Mouse (Mus musculus) cerebellum, postnatal 25 days (tissue): ENCODE measurements at regions not wholly inside any gene's neighbourhood (a gene's known extent, or its start where the extent isn't known, plus 50 kb on each side); places are given as distances from the start of the nearest gene placed in this dataset.

ENCODE experiments used
- DNase-seq, 2 experiments: peaks; one replicate each; pipeline ENCODE4 v3.0.0; 2021; ENCODE audit warnings: mixed read lengths in 2 of 2

- DNase-seq = peak; percentile 7 to 34
These were observed 493.1 kb upstream of the Fat3 start for GRCm38 (mm10) chr9:16994169-16994568.

GRCm38 (mm10) chr9:16988114-16988513 is 487.0 kb upstream of the Fat3 start:
- no peak for DNase-seq

GRCm38 (mm10) chr9:16977321-16977720 is 476.2 kb upstream of the Fat3 start:
- DNase-seq = no peak

- DNase-seq = no peak
These were observed 469.3 kb upstream of the Fat3 start for GRCm38 (mm10) chr9:16970373-16970772.

GRCm38 (mm10) chr9:16933602-16934001 is 432.5 kb upstream of the Fat3 start:
- DNase-seq = no peak

GRCm38 (mm10) chr9:16931586-16931985 is 430.5 kb upstream of the Fat3 start:
- DNase-seq = no peak

- DNase-seq = no peak
These were observed 425.4 kb upstream of the Fat3 start for GRCm38 (mm10) chr9:16926315-16926984.

- DNase-seq = no peak
These were observed 424.2 kb upstream of the Fat3 start for GRCm38 (mm10) chr9:16925279-16925678.

- no peak for DNase-seq
These were observed 405.1 kb upstream of the Fat3 start for GRCm38 (mm10) chr9:16906155-16906554.

- DNase-seq = no peak
These were observed 398.0 kb upstream of the Fat3 start for GRCm38 (mm10) chr9:16899060-16899459.

GRCm38 (mm10) chr9:16852458-16853026 is 351.5 kb upstream of the Fat3 start:
- DNase-seq = no peak

- no peak for DNase-seq
These were observed 307.4 kb upstream of the Fat3 start for GRCm38 (mm10) chr9:16808494-16808893.

GRCm38 (mm10) chr9:16772867-16773266 is 271.8 kb upstream of the Fat3 start:
- no peak for DNase-seq

- no peak for DNase-seq
These were observed 226.6 kb upstream of the Fat3 start for GRCm38 (mm10) chr9:16727653-16728052.

GRCm38 (mm10) chr9:16702431-16702830 is 201.3 kb upstream of the Fat3 start:
- no peak for DNase-seq

GRCm38 (mm10) chr9:16661527-16661926 is 160.4 kb upstream of the Fat3 start:
- no peak for DNase-seq

GRCm38 (mm10) chr9:16660940-16661339 is 159.9 kb upstream of the Fat3 start:
- DNase-seq = no peak
